Mouse (Mus musculus): ENCODE measurements around the gene Abhd14b. TPM values are rescaled to one million over a fixed set of nuclear protein-coding genes. Genes with fewer than 3 reads are reported as not detected.
A peak's percentile ranks its signal among the peaks of the same experiment; 100 is the strongest.

Abhd14b gene
- polyA plus RNA-seq, 1 experiment from 2014 or later: 11.0 TPM

- Histone ChIP-seq H3K9ac (no peak overlapping the region), H3K27ac (ENCODE audit: low read depth) (peak overlapping the region; percentile 5), H3K4me2 (0 out of 2 replicates have a peak overlapping the region, but pooled peaks have one; percentile 10), H3K9me3 (ENCODE audit: low read depth, low read length) (no peaks in the 10 kb centered on the region), H3K4me1 (ENCODE audit: insufficient read depth) (peaks cover 15% of the 10 kb centered on the region), H3K36me3 (ENCODE audit: insufficient read depth) (no peaks in the 10 kb centered on the region), H3K4me3 (ENCODE audit: low read depth, low read length) (no peak overlapping the region), H3K27me3 (ENCODE audit: insufficient read depth, low read length) (no peaks in the 10 kb centered on the region)
- peak; percentile 51 for ATAC-seq (ENCODE audit: insufficient read depth)
- DNase-seq: peak; percentile 82
- WGBS: 24% methylated on average over 8 of the region's 8 CpGs
- TF ChIP-seq CTCF (IDR thresholded peaks at IDR 0.05; ENCODE audit: low read depth): no peak
Measured at GRCm38 (mm10) chr9:106406443-106407078, 40.7 kb upstream of the Abhd14b start.

GRCm38 (mm10) chr9:106409096-106409495, 38.2 kb upstream of the Abhd14b start:
- ATAC-seq (ENCODE audit: insufficient read depth): no peak
- Histone ChIP-seq H3K27me3 (ENCODE audit: insufficient read depth, low read length) (no peaks in the 10 kb centered on the region), H3K9ac (no peak overlapping the region), H3K36me3 (ENCODE audit: insufficient read depth) (no peaks in the 10 kb centered on the region), H3K4me1 (ENCODE audit: insufficient read depth) (peaks cover 15% of the 10 kb centered on the region), H3K4me2 (no peak overlapping the region), H3K4me3 (ENCODE audit: low read depth, low read length) (no peak overlapping the region), H3K9me3 (ENCODE audit: low read depth, low read length) (no peaks in the 10 kb centered on the region), H3K27ac (ENCODE audit: low read depth) (no peak overlapping the region)
- 94% methylated on average over 4 of the region's 4 CpGs for WGBS
- no peak for DNase-seq
- peak; percentile 46 for TF ChIP-seq CTCF (IDR thresholded peaks at IDR 0.05; ENCODE audit: low read depth)

GRCm38 (mm10) chr9:106410086-106410650, 37.1 kb upstream of the Abhd14b start:
- no peaks in the 10 kb centered on the region for H3K9me3 ChIP-seq (ENCODE audit: low read depth, low read length)
- no peaks in the 10 kb centered on the region for H3K36me3 ChIP-seq (ENCODE audit: insufficient read depth)
- H3K4me3 ChIP-seq (ENCODE audit: low read depth, low read length): no peak overlapping the region
- peaks cover 14% of the 10 kb centered on the region for H3K4me1 ChIP-seq (ENCODE audit: insufficient read depth)
- no peaks in the 10 kb centered on the region for H3K27me3 ChIP-seq (ENCODE audit: insufficient read depth, low read length)
- no peak overlapping the region for H3K9ac ChIP-seq
- no peak for ATAC-seq (ENCODE audit: insufficient read depth)
- DNase-seq: no peak
- TF ChIP-seq CTCF (IDR thresholded peaks at IDR 0.05; ENCODE audit: low read depth): no peak
- no peak overlapping the region for H3K4me2 ChIP-seq
- 87% methylated on average over 2 of the region's 2 CpGs for WGBS
- no peak overlapping the region for H3K27ac ChIP-seq (ENCODE audit: low read depth)

- no peak overlapping the region for H3K27ac ChIP-seq (ENCODE audit: low read depth)
- no peak overlapping the region for H3K9ac ChIP-seq
- 54% methylated on average over 9 of the region's 9 CpGs for WGBS
Measured at GRCm38 (mm10) chr9:106411091-106411594, 36.1 kb upstream of the Abhd14b start.

GRCm38 (mm10) chr9:106411729-106412128, 35.5 kb upstream of the Abhd14b start:
- Histone ChIP-seq H3K36me3 (ENCODE audit: insufficient read depth) (no peaks in the 10 kb centered on the region), H3K4me3 (ENCODE audit: low read depth, low read length) (no peak overlapping the region), H3K27ac (ENCODE audit: low read depth) (no peak overlapping the region), H3K9ac (no peak overlapping the region), H3K9me3 (ENCODE audit: low read depth, low read length) (no peaks in the 10 kb centered on the region), H3K4me1 (ENCODE audit: insufficient read depth) (peaks cover 4% of the 10 kb centered on the region; the same call in 1 of the 2 replicates), H3K27me3 (ENCODE audit: insufficient read depth, low read length) (no peaks in the 10 kb centered on the region), H3K4me2 (no peak overlapping the region; the same call in 1 of the 2 replicates)
- ATAC-seq (ENCODE audit: insufficient read depth) (no peak), DNase-seq (no peak)
- WGBS: 66% methylated on average over 6 of the region's 6 CpGs
- no peak for TF ChIP-seq CTCF (IDR thresholded peaks at IDR 0.05; ENCODE audit: low read depth)

More at GRCm38 (mm10) chr9:106411091-106411594, 36.1 kb upstream of the Abhd14b start:
- no peaks in the 10 kb centered on the region for H3K36me3 ChIP-seq (ENCODE audit: insufficient read depth)
- peaks cover 10% of the 10 kb centered on the region for H3K4me1 ChIP-seq (ENCODE audit: insufficient read depth)
- no peak overlapping the region for H3K4me3 ChIP-seq (ENCODE audit: low read depth, low read length)
- ATAC-seq (ENCODE audit: insufficient read depth) (no peak; the same call in 1 of the 2 replicates), DNase-seq (no peak)
- H3K9me3 ChIP-seq (ENCODE audit: low read depth, low read length): no peaks in the 10 kb centered on the region
- no peaks in the 10 kb centered on the region for H3K27me3 ChIP-seq (ENCODE audit: insufficient read depth, low read length)
- no peak overlapping the region; the same call in 1 of the 2 replicates for H3K4me2 ChIP-seq
- TF ChIP-seq CTCF (IDR thresholded peaks at IDR 0.05; ENCODE audit: low read depth): no peak

GRCm38 (mm10) chr9:106412210-106412609, 35.0 kb upstream of the Abhd14b start:
- Histone ChIP-seq H3K9me3 (ENCODE audit: low read depth, low read length) (no peaks in the 10 kb centered on the region), H3K4me3 (ENCODE audit: low read depth, low read length) (no peak overlapping the region), H3K36me3 (ENCODE audit: insufficient read depth) (no peaks in the 10 kb centered on the region), H3K4me1 (ENCODE audit: insufficient read depth) (no peaks in the 10 kb centered on the region; the same call in 1 of the 2 replicates), H3K27ac (ENCODE audit: low read depth) (no peak overlapping the region), H3K9ac (no peak overlapping the region), H3K4me2 (no peak overlapping the region), H3K27me3 (ENCODE audit: insufficient read depth, low read length) (no peaks in the 10 kb centered on the region)
- 75% methylated on average over 3 of the region's 3 CpGs for WGBS
- DNase-seq: no peak
- no peak for ATAC-seq (ENCODE audit: insufficient read depth)
- TF ChIP-seq CTCF (IDR thresholded peaks at IDR 0.05; ENCODE audit: low read depth): no peak

- Histone ChIP-seq H3K4me3 (ENCODE audit: low read depth, low read length) (no peak overlapping the region), H3K27ac (ENCODE audit: low read depth) (no peak overlapping the region), H3K9ac (no peak overlapping the region), H3K4me1 (ENCODE audit: insufficient read depth) (peaks cover 11% of the 10 kb centered on the region; the same call in 1 of the 2 replicates), H3K27me3 (ENCODE audit: insufficient read depth, low read length) (no peaks in the 10 kb centered on the region), H3K9me3 (ENCODE audit: low read depth, low read length) (no peaks in the 10 kb centered on the region), H3K4me2 (no peak overlapping the region), H3K36me3 (ENCODE audit: insufficient read depth) (no peaks in the 10 kb centered on the region)
- DNase-seq (no peak), ATAC-seq (ENCODE audit: insufficient read depth) (no peak)
- WGBS: 70% methylated on average over 5 of the region's 5 CpGs
- TF ChIP-seq CTCF (IDR thresholded peaks at IDR 0.05; ENCODE audit: low read depth): no peak
Measured at GRCm38 (mm10) chr9:106413606-106414005, 33.7 kb upstream of the Abhd14b start.
